Mouse (Mus musculus): ENCODE measurements around the gene Zfpm1.
A peak's percentile ranks its signal among the peaks of the same experiment; 100 is the strongest.

DNA sequence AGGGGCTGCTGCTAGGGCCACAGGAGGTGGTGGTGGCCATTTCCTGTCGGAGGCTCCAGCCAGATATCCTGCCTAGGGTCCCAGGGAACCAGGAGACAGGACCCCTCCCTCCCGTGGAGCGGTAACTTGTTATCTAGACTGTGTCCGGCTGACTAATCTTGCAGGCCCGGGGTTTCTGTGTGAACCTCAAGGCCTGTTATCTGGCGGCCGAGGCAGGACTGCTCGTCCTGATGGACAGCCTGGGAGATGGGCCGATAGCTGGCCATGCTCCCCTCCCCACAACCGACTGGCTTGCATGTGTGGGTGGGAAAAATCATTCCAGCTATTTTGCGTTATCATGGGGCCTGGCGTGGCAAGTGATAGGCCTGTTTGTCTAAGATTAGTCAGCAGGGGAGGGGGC lies 31.4 kb downstream of the Zfpm1 start:
- TF ChIP-seq CTCF (IDR thresholded peaks at IDR 0.05; ENCODE audit: low read depth): no peak
- TF ChIP-seq EP300 (IDR thresholded peaks at IDR 0.05; ENCODE audit: low read depth): peak; percentile 94
